Comparison of ENCODE assay signal across 25 mouse cellular contexts in the genomic region with DNA sequence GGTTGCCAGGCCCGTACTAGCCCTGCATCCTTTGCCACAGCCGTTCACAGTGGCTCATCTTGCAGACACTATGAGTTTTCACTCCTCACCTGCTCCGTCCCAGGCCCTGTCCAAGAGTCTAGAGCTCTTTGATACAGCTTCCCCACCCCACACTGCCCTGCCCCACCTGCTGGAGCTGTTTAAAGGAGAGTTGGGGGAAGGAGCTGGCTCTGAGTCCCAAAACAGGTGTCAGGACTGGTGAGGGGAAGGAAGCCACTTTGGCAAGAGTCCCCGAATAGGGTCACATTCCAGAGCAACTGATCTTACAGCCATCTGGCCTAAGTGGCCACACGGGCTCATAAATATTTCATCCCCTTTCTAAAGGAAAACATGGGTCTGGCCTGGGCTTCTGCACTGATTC. TPM values are rescaled to one million over a fixed set of nuclear protein-coding genes. Genes with fewer than 3 reads are reported as not detected.
DNase-seq lines count a peak whose midpoint lies in the region; ATAC-seq and TF ChIP-seq lines count a peak whose summit lies in the region.
"Had no signal": no experiment of that assay in that cellular context is flagged by ENCODE, and none has a peak within 500 bp of the region (broad histone marks: within the 10 kb centered on the region; RNA-seq: fewer than 3 reads in every experiment).

No protein-coding gene starts in this region.

- TF ChIP-seq CTCF in gastrocnemius, adult 2 months (IDR thresholded peaks at IDR 0.05), result no peak
- no peak for TF ChIP-seq CTCF in forebrain, postnatal 0 days (IDR thresholded peaks at IDR 0.05; ENCODE audit: low read depth)

- 85% methylated on average over 5 of the region's 5 CpGs for WGBS in forebrain, postnatal 0 days

- H3K4me2 ChIP-seq in forebrain, postnatal 0 days (ENCODE audit: low read depth), result no peak overlapping the region
- H3K4me2 ChIP-seq: embryonic facial prominence, embryonic 13.5 days; embryonic facial prominence, embryonic 15.5 days; forebrain, embryonic 12.5 days had no signal

- no peaks in the 10 kb centered on the region for H3K9me3 ChIP-seq in forebrain, postnatal 0 days (ENCODE audit: low read length)
- H3K9me3 ChIP-seq: embryonic facial prominence, embryonic 13.5 days; embryonic facial prominence, embryonic 15.5 days; forebrain, embryonic 10.5 days; forebrain, embryonic 12.5 days had no signal

- no peak overlapping the region for H3K9ac ChIP-seq in forebrain, postnatal 0 days
- H3K9ac ChIP-seq: embryonic facial prominence, embryonic 13.5 days; embryonic facial prominence, embryonic 15.5 days; forebrain, embryonic 12.5 days had no signal

- H3K4me1 ChIP-seq in forebrain, postnatal 0 days (ENCODE audit: insufficient read depth), result no peaks in the 10 kb centered on the region
- H3K4me1 ChIP-seq: forebrain, embryonic 12.5 days had no signal

- no peak for ATAC-seq in forebrain, postnatal 0 days
- ATAC-seq: activated CD4-positive, CD25-positive, alpha-beta regulatory T cell, adult 4 months; forebrain, embryonic 14.5 days; forebrain, embryonic 16.5 days; Patski had no signal

- peak; percentile 31 for DNase-seq in gastrocnemius, adult 2 months
- no peak for DNase-seq in gastrocnemius, postnatal 4 days (ENCODE audit: low spot score in 2 of 2)
- DNase-seq in retina, embryonic 14.5 days (ENCODE audit: low spot score), result peak; percentile 8
- DNase-seq in retina, postnatal 1 day, result no peak
- DNase-seq in forelimb bud, embryonic 11.5 days (ENCODE audit: low read depth, low spot score), result peak; percentile 23
- DNase-seq in skeletal muscle tissue, adult 2 months (ENCODE audit: low read depth, low spot score), result peak; percentile 18
- no peak for DNase-seq in adrenal gland, postnatal 14 days
- DNase-seq in forebrain, postnatal 0 days, result no peak
- DNase-seq: adrenal gland, adult 8-10 months; adrenal gland, postnatal 25 days; cerebellum, adult 11 months; cerebellum, adult 18-20 months; cerebellum, adult 8-10 months; cerebellum, adult 9-11 months; cerebellum, postnatal 36 days; embryo, embryonic 11 days had no signal

- H3K27ac ChIP-seq in gastrocnemius, adult 2 months, result no peak overlapping the region
- no peak overlapping the region for H3K27ac ChIP-seq in forebrain, postnatal 0 days (ENCODE audit: low read depth, low read length)
- H3K27ac ChIP-seq: embryonic facial prominence, embryonic 13.5 days; embryonic facial prominence, embryonic 15.5 days; forebrain, embryonic 10.5 days; forebrain, embryonic 12.5 days had no signal

- H3K4me3 ChIP-seq in gastrocnemius, adult 2 months, result no peak overlapping the region
- no peak overlapping the region for H3K4me3 ChIP-seq in forebrain, postnatal 0 days (ENCODE audit: low read depth, low read length)
- H3K4me3 ChIP-seq: embryonic facial prominence, embryonic 13.5 days; embryonic facial prominence, embryonic 15.5 days; erythroblast, embryonic 14.5 days; forebrain, embryonic 10.5 days; forebrain, embryonic 12.5 days had no signal

- intact Hi-C loops in gastrocnemius, adult 2 months (cut with DNase I), result loop anchor here (5.0 kb wide), 1 partner anchor 38 kb away; no protein-coding TSS in a partner anchor

- no peaks in the 10 kb centered on the region for H3K36me3 ChIP-seq in forebrain, postnatal 0 days (ENCODE audit: insufficient read depth)
- H3K36me3 ChIP-seq: embryonic facial prominence, embryonic 13.5 days; embryonic facial prominence, embryonic 15.5 days; forebrain, embryonic 10.5 days; forebrain, embryonic 12.5 days had no signal

- no peaks in the 10 kb centered on the region for H3K27me3 ChIP-seq in forebrain, postnatal 0 days (ENCODE audit: insufficient read depth, low read length)
- H3K27me3 ChIP-seq: embryonic facial prominence, embryonic 13.5 days; forebrain, embryonic 12.5 days had no signal

RNA-seq across cellular contexts. Expression of a gene that starts 51.0 kb away (rescaled TPM):
- total RNA-seq in gastrocnemius, adult 2 months (2021), result under 1 TPM; 0.08 to 0.86 TPM
- 1 to 10 TPM; 1.2 to 1.3 TPM for total RNA-seq in gastrocnemius, postnatal 4 days (2021)
- 15.1 and 22.0 TPM in 2 replicates for total RNA-seq in adrenal gland, postnatal 14 days (2021)
- total RNA-seq in forebrain, postnatal 0 days (2014; rRNA removed), result 1.8 and 2.8 TPM in 2 replicates
- 1.1 and 1.6 TPM in 2 replicates for polyA plus RNA-seq in forebrain, postnatal 0 days (2015; fragmentation: Nextera tagmentation; extraction: Ambion mirVana)
- polyA plus RNA-seq: activated CD4-positive, CD25-positive, alpha-beta regulatory T cell, adult 4 months; erythroblast, embryonic 14.5 days had no signal

Comparison
In these comparisons a context has a peak if more than half of its experiments do, and no peak if none do; other contexts are left out.
1. DNase-seq: peak in gastrocnemius, adult 2 months (single experiment), retina, embryonic 14.5 days (single experiment), forelimb bud, embryonic 11.5 days (single experiment) and skeletal muscle tissue, adult 2 months (single experiment); none in gastrocnemius, postnatal 4 days (0 of 2), retina, postnatal 1 day (single experiment), adrenal gland, postnatal 14 days (single experiment) and forebrain, postnatal 0 days (single experiment).